Mouse (Mus musculus) right cerebral cortex, postnatal 4 days (tissue): ENCODE measurements around the gene Tdrd3.

Source experiments
- DNase-seq: peaks from one replicate; pipeline ENCODE4 v3.0.0-alpha.2; 2022

Gene Tdrd3

GRCm38 (mm10) chr14:87455630-87456175 is 39.3 kb downstream of the Tdrd3 start:
- no peak for DNase-seq

GRCm38 (mm10) chr14:87459777-87460176 is 43.3 kb downstream of the Tdrd3 start:
- DNase-seq: no peak

GRCm38 (mm10) chr14:87461543-87461942 is 45.1 kb downstream of the Tdrd3 start:
- DNase-seq: no peak

- peak; percentile 97 for DNase-seq
These were observed 47.7 kb downstream of the Tdrd3 start for GRCm38 (mm10) chr14:87463963-87464654.

GRCm38 (mm10) chr14:87464655-87465054 is 48.2 kb downstream of the Tdrd3 start:
- no peak for DNase-seq

- DNase-seq: no peak
These were observed 51.1 kb downstream of the Tdrd3 start for GRCm38 (mm10) chr14:87467586-87467985.

GRCm38 (mm10) chr14:87471521-87471920 is 55.1 kb downstream of the Tdrd3 start:
- DNase-seq: no peak

GRCm38 (mm10) chr14:87472782-87473181 is 56.3 kb downstream of the Tdrd3 start:
- DNase-seq: no peak

- no peak for DNase-seq
These were observed 59.4 kb downstream of the Tdrd3 start for GRCm38 (mm10) chr14:87475721-87476359.

- no peak for DNase-seq
These were observed 62.0 kb downstream of the Tdrd3 start for GRCm38 (mm10) chr14:87478339-87478951.

- no peak for DNase-seq
These were observed 69.4 kb downstream of the Tdrd3 start for GRCm38 (mm10) chr14:87485888-87486287.

GRCm38 (mm10) chr14:87497955-87498594 is 81.6 kb downstream of the Tdrd3 start:
- no peak for DNase-seq

GRCm38 (mm10) chr14:87505924-87506323 is 89.5 kb downstream of the Tdrd3 start:
- no peak for DNase-seq

- DNase-seq: no peak
These were observed 98.8 kb downstream of the Tdrd3 start for GRCm38 (mm10) chr14:87515281-87515680.

GRCm38 (mm10) chr14:87517381-87517780 is 100.9 kb downstream of the Tdrd3 start:
- DNase-seq: no peak

- DNase-seq: no peak
These were observed 115.4 kb downstream of the Tdrd3 start for GRCm38 (mm10) chr14:87531847-87532246.

GRCm38 (mm10) chr14:87537127-87537819 is 120.8 kb downstream of the Tdrd3 start:
- no peak for DNase-seq

- DNase-seq: no peak
These were observed 133.5 kb downstream of the Tdrd3 start for GRCm38 (mm10) chr14:87549986-87550385.

- no peak for DNase-seq
These were observed 135.8 kb downstream of the Tdrd3 start for GRCm38 (mm10) chr14:87552211-87552610.

- no peak for DNase-seq
These were observed 147.4 kb downstream of the Tdrd3 start for GRCm38 (mm10) chr14:87563841-87564240.

GRCm38 (mm10) chr14:87566211-87566610 is 149.8 kb downstream of the Tdrd3 start:
- peak; percentile 46 for DNase-seq

- no peak for DNase-seq
These were observed 150.6 kb downstream of the Tdrd3 start for GRCm38 (mm10) chr14:87567034-87567461.
